Mouse (Mus musculus) lung, embryonic 16.5 days (tissue): Measurements from ENCODE around the gene Olfr99. TPM values are rescaled to one million over a fixed set of nuclear protein-coding genes. Genes with fewer than 3 reads are reported as not detected.
"Not testable (repeated sequence)": the region's sequence is repeated elsewhere in the genome, so short reads cannot be mapped to it uniquely, and the experiment has no call there.

Source experiments
- ATAC-seq: fragments of 200-750 bp; cut with Nextera tagmentation; 2 replicates; pipeline ENCODE4 v1.8.0; 2017; ENCODE audit warnings: low read depth, mild to moderate bottlenecking, moderate library complexity
- H3K27ac ChIP-seq: fragments of 300-500 bp; sonication (generic); 2 replicates; pipeline ENCODE4 v1.5.1; 2014; ENCODE audit warnings: mild to moderate bottlenecking, control low read depth, low read length
- H3K27me3 ChIP-seq: fragments of 300-500 bp; sonication (generic); 2 replicates; pipeline ENCODE4 v1.6.1; 2014; ENCODE audit warnings: low read depth, low read length, mixed read lengths; ENCODE audit not compliant: control insufficient read depth, insufficient read depth
- H3K36me3 ChIP-seq: fragments of 300-500 bp; sonication (generic); 2 replicates; pipeline ENCODE4 v1.6.1; 2014; ENCODE audit warnings: low read length; ENCODE audit not compliant: control insufficient read depth, insufficient read depth
- H3K4me1 ChIP-seq: fragments of 300-500 bp; sonication (generic); replicated peaks from 2 replicates; pipeline ENCODE4 v1.6.1; 2014; ENCODE audit warnings: low read length, mixed read lengths; ENCODE audit not compliant: control insufficient read depth, insufficient read depth
- H3K4me2 ChIP-seq: fragments of 300-500 bp; sonication (generic); 2 replicates; pipeline ENCODE4 v1.6.1; 2014; ENCODE audit warnings: low read depth, low read length, control low read depth
- H3K4me3 ChIP-seq: fragments of 300-500 bp; sonication (generic); 2 replicates; pipeline ENCODE4 v1.5.1; 2014; ENCODE audit warnings: mild to moderate bottlenecking, low read length, control low read depth
- H3K9ac ChIP-seq: fragments of 300-500 bp; sonication (generic); 2 replicates; pipeline ENCODE4 v1.6.1; 2014; ENCODE audit warnings: low read length, control low read depth
- H3K9me3 ChIP-seq: fragments of 300-500 bp; sonication (generic); 2 replicates; pipeline ENCODE4 v1.6.1; 2016; ENCODE audit warnings: low read length; ENCODE audit not compliant: control insufficient read depth
- WGBS: fragments of 180-500 bp; shearing (Covaris S2); extraction: QIAGEN DNeasy Blood & Tissue Kit; methylation state at CpG from one replicate; pipeline ENCODE4 v1.1.7; 2014; 5-methylcytosine and 5-hydroxymethylcytosine counted together
- polyA plus RNA-seq: library from polyadenylated mRNA; unstranded; fragments of >200 nt; fragmentation: Nextera tagmentation; extraction: Ambion mirVana; gene quantifications from 2 replicates; pipeline ENCODE4 v1.2.1, GENCODE M21; 2015

Olfr99 gene
- polyA plus RNA-seq, 1 experiment from 2014 or later, result not detected

DNA sequence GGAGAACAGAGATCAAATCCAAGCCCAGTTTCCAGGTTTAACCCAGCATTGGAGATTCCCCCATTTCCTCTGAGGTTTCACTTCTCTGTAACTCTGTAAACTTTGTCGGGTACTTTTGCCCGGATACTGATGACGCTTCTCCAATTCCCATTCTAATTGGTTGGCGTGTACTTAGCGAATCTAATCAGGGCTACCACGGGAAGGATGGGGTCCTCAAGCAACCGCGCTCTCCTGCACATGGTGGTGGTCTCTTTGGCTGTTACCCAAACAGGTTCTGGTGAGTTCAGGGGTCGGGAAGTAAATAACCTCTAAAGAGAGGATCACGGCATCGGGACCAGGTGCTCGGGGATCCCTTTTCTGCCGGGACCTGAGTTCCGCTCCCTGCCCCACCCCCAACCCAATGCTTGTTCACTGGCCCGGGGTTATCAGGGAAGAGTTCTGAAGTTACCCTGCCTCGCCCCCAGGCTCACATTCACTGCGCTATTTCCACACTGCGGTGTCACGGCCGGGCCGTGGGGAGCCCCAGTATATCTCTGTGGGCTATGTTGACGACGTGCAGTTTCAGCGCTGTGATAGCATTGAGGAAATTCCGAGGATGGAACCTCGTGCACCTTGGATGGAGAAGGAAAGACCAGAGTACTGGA, 13.1 kb downstream of the Olfr99 start, which contains the start of gene H2-M3:
Gene H2-M3, plus strand, starts transcription at position 163 of the 644 bp plus-strand sequence.
- Histone ChIP-seq H3K27me3 (no peaks in the 10 kb centered on the region), H3K4me1 (peaks cover 4% of the 10 kb centered on the region; the same call in 1 of the 2 replicates), H3K36me3 (no peaks in the 10 kb centered on the region), H3K9me3 (no peaks in the 10 kb centered on the region), H3K9ac (peak within 1 kb of the TSS; percentile 53), H3K27ac (no peak within 1 kb of the TSS), H3K4me3 (peak within 1 kb of the TSS; percentile 64), H3K4me2 (peak within 1 kb of the TSS; percentile 96)
- peak; percentile 96 for ATAC-seq
- 2% methylated on average over 26 of the region's 26 CpGs for WGBS

DNA sequence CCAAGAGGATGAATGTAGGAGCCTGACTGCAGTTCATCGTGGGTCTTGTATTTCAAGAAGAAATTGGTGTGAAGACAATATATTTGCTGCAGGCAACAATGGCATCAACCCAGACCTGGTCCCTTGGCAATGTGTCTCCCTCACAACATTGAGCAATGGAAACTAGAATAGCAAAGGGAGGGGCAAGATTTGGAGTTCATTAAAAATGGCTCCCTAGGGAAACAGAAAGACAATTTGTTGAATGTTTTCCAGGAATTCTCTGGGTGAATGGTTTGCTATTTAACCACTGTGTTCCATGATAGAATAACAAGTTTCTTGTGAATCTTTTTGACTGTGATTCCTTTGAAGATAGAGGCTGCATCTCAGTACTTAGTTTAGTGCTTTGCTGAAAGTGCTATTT, 19.6 kb downstream of the Olfr99 start, which contains the start of gene Olfr98:
Gene Olfr98, minus strand, starts transcription at position 124 of the 400 bp plus-strand sequence.
- no peak within 1 kb of the TSS for H3K27ac ChIP-seq
- H3K27me3 ChIP-seq, result no peaks in the 10 kb centered on the region
- H3K36me3 ChIP-seq, result no peaks in the 10 kb centered on the region
- H3K4me1 ChIP-seq, result no peaks in the 10 kb centered on the region
- H3K9ac ChIP-seq, result no peak within 1 kb of the TSS
- no peak for ATAC-seq
- H3K9me3 ChIP-seq, result no peaks in the 10 kb centered on the region
- H3K4me2 ChIP-seq, result no peak within 1 kb of the TSS
- WGBS, result 70% methylated on average over 1 of the region's 1 CpGs
- no peak within 1 kb of the TSS for H3K4me3 ChIP-seq

DNA sequence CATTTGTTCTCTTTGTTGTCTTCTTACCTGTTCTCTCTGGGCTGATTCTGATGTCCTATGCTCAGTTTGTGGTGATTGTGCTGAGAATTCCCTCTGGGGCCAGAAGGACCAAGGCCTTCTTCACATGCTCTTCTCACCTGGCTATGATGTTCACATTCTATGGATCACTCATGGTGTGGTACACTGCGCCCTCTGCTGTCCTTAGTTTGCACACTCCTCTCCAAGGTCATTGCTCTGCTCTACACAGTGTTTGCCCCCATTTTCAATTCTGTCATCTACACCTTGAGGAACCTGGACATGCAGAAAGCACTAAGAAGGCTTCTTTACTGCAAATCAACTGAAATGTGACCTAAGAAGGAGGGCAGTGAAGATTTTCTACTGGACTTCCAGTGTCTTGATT, 32.7 kb downstream of the Olfr99 start:
- H3K9ac ChIP-seq, result no peak overlapping the region
- 0% methylated on average over 1 of the region's 1 CpGs for WGBS
- ATAC-seq, result no peak
- no peaks in the 10 kb centered on the region for H3K36me3 ChIP-seq
- H3K4me3 ChIP-seq, result no peak overlapping the region
- no peaks in the 10 kb centered on the region for H3K4me1 ChIP-seq
- H3K27me3 ChIP-seq, result no peaks in the 10 kb centered on the region
- no peak overlapping the region for H3K27ac ChIP-seq
- H3K9me3 ChIP-seq, result no peaks in the 10 kb centered on the region
- H3K4me2 ChIP-seq, result no peak overlapping the region

DNA sequence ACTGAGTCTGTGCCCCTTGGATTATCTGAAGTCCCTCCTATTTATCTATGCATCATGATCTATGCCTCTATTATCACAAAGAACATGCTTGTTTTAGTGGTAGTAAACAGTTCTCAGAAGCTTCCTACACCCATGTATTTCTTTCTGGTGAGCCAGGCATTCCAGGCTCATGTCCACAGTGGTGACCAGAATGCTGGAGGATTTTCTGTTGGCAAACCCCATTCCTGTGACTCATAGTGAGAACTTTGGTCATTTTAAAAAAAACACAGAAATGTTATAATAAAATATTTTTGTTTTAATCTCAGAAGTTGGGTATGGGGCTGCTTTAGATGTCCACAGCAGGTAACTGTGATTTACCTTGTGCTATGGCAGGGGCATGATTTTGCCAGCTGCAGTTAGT, 33.8 kb downstream of the Olfr99 start:
- ATAC-seq, result no peak
- no peaks in the 10 kb centered on the region for H3K36me3 ChIP-seq
- H3K9me3 ChIP-seq, result no peaks in the 10 kb centered on the region
- H3K27me3 ChIP-seq, result no peaks in the 10 kb centered on the region
- H3K9ac ChIP-seq, result no peak overlapping the region
- H3K27ac ChIP-seq, result no peak overlapping the region
- no peak overlapping the region for H3K4me3 ChIP-seq
- no peaks in the 10 kb centered on the region for H3K4me1 ChIP-seq
- no peak overlapping the region for H3K4me2 ChIP-seq

DNA sequence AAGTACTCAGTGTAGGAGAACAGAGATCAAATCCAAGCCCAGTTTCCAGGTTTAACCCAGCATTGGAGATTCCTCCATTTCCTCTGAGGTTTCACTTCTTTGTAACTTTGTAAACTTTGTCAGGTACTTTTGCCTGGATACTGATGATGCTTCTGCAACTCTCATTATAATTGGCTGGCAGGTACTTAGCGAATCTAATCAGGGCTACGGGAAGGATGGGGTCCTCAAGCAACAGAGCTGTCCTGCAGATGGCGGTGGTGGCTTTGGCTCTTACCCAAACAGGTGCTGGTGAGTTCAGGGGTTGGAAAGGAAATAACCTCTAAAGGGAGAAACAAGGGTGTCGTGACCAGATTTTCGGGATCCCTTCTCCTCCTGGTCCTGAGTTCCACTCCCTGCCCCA, 36.5 kb downstream of the Olfr99 start:
- no peak for ATAC-seq
- Histone ChIP-seq H3K27me3 (no peaks in the 10 kb centered on the region), H3K36me3 (no peaks in the 10 kb centered on the region), H3K9ac (no peak overlapping the region), H3K27ac (no peak overlapping the region), H3K4me2 (no peak overlapping the region), H3K4me3 (no peak overlapping the region), H3K4me1 (no peaks in the 10 kb centered on the region), H3K9me3 (no peaks in the 10 kb centered on the region)
- 21% methylated on average over 5 of the region's 5 CpGs for WGBS

DNA sequence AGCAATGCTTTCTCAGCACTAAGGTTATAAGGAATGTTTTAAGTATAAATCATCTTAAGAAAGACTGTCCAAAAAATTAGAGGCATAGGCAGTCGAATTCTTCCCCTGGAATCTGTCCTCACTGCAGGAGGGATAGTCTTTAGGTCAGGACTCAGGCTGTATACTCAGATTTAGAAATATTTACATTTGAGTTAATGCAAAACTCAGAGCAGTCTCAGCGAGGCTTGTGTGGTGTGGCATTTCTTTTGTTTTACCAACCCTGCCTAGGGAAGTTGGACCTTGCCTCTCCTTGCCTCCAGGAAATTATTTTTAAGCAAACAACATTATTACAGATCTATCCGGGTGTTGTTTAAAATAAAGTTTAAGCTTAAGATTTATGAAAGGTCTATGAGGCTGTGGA, 41.1 kb downstream of the Olfr99 start:
- Histone ChIP-seq H3K27ac (no peak overlapping the region), H3K36me3 (no peaks in the 10 kb centered on the region), H3K4me3 (no peak overlapping the region), H3K4me2 (no peak overlapping the region), H3K9me3 (no peaks in the 10 kb centered on the region), H3K27me3 (no peaks in the 10 kb centered on the region), H3K4me1 (no peaks in the 10 kb centered on the region), H3K9ac (no peak overlapping the region)
- 21% methylated on average over 3 of the region's 3 CpGs for WGBS
- ATAC-seq, result no peak

DNA sequence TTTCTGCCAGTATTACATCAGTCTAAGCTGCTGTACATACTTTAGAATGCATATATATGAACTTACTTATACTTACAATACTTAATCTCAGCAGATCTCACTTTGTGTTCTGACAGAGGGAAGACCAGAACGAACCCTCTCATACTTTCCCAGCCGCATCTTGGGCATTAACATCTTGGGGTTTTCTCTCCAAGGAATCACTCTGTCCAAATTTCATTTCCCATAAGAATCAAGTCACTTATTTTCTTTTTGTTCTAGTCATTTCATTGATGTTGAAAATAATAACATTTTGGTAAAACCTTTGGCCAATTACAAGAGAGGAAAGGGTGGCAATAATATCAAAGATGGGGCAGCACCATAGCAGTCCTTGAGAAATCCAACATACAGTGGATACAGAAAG, 46.0 kb downstream of the Olfr99 start, which contains the start of gene Olfr97:
Gene Olfr97, minus strand, starts transcription at position 101 of the 400 bp plus-strand sequence.
- ATAC-seq, H3K9ac ChIP-seq, H3K27ac ChIP-seq, H3K4me1 ChIP-seq, H3K27me3 ChIP-seq, H3K36me3 ChIP-seq, H3K4me2 ChIP-seq, H3K9me3 ChIP-seq, H3K4me3 ChIP-seq: not testable (repeated sequence)
- 77% methylated on average over 2 of the region's 2 CpGs for WGBS

Other genes with a start within 250 kb of the Olfr99 start
- gene Gabbr1, start 237.5 kb downstream of the Olfr99 start, polyA plus RNA-seq, result 5.6 and 7.3 TPM in 2 replicates
- not detected in 2 replicates for gene Olfr90, start 195.0 kb downstream of the Olfr99 start, polyA plus RNA-seq
- gene Olfr91, start 185.2 kb downstream of the Olfr99 start, polyA plus RNA-seq, result not detected in 2 replicates
- not detected in 2 replicates for gene Olfr92, start 163.4 kb downstream of the Olfr99 start, polyA plus RNA-seq
- gene Olfr93, start 122.0 kb downstream of the Olfr99 start, polyA plus RNA-seq, result not detected in 2 replicates
- 0.28 and 1.1 TPM in 2 replicates for gene Ubd, start 89.6 kb downstream of the Olfr99 start, polyA plus RNA-seq
- not detected in 2 replicates for gene Olfr94, start 82.5 kb downstream of the Olfr99 start, polyA plus RNA-seq
- not detected in 2 replicates for gene Olfr95, start 70.3 kb downstream of the Olfr99 start, polyA plus RNA-seq
- gene Olfr96, start 63.3 kb downstream of the Olfr99 start, polyA plus RNA-seq, result not detected in 2 replicates
- gene Olfr97, start 46.1 kb downstream of the Olfr99 start, polyA plus RNA-seq, result not detected in 2 replicates
- not detected in 2 replicates for gene Olfr98, start 19.7 kb downstream of the Olfr99 start, polyA plus RNA-seq
- 2.3 and 3.1 TPM in 2 replicates for gene H2-M3, start 13.2 kb downstream of the Olfr99 start, polyA plus RNA-seq
- not detected in 2 replicates for gene Olfr101, start 20.9 kb upstream of the Olfr99 start, polyA plus RNA-seq
- gene Olfr102, start 33.6 kb upstream of the Olfr99 start, polyA plus RNA-seq, result not detected in 2 replicates
- gene Olfr103, start 56.2 kb upstream of the Olfr99 start, polyA plus RNA-seq, result not detected in 2 replicates
- not detected in 2 replicates for gene Olfr104-ps, start 76.1 kb upstream of the Olfr99 start, polyA plus RNA-seq
- not detected in 2 replicates for gene Olfr105-ps, start 95.6 kb upstream of the Olfr99 start, polyA plus RNA-seq
- not detected in 2 replicates for gene Olfr106-ps, start 106.9 kb upstream of the Olfr99 start, polyA plus RNA-seq
- gene Olfr107, start 115.8 kb upstream of the Olfr99 start, polyA plus RNA-seq, result not detected in 2 replicates
- not detected in 2 replicates for gene Olfr108, start 162.0 kb upstream of the Olfr99 start, polyA plus RNA-seq
- gene Olfr109, start 175.5 kb upstream of the Olfr99 start, polyA plus RNA-seq, result not detected in 2 replicates
- gene H2-M2, start 200.1 kb upstream of the Olfr99 start, polyA plus RNA-seq, result not detected in 2 replicates
- not detected in 2 replicates for gene Olfr110, start 209.0 kb upstream of the Olfr99 start, polyA plus RNA-seq
- not detected in 2 replicates for gene Olfr111, start 224.6 kb upstream of the Olfr99 start, polyA plus RNA-seq